Mouse (Mus musculus) neural tube, embryonic 14.5 days (tissue): Measurements from ENCODE around the gene Gps1. TPM values are rescaled to one million over a fixed set of nuclear protein-coding genes. Genes with fewer than 3 reads are reported as not detected.

Experiments used
- ATAC-seq: fragments of 200-750 bp; cut with Nextera tagmentation; 2 replicates; pipeline ENCODE4 v1.8.0; 2017; ENCODE audit warnings: low read depth, mild to moderate bottlenecking, moderate TSS enrichment, moderate library complexity
- H3K27ac ChIP-seq: fragments of 300-500 bp; sonication (generic); 2 replicates; pipeline ENCODE4 v1.5.1; 2014; ENCODE audit warnings: low read depth, mild to moderate bottlenecking, control low read depth, low read length, moderate library complexity, mixed read lengths
- H3K27me3 ChIP-seq: fragments of 300-500 bp; sonication (generic); 2 replicates; pipeline ENCODE4 v1.6.1; 2014; ENCODE audit warnings: low read length; ENCODE audit not compliant: control insufficient read depth, insufficient read depth
- H3K36me3 ChIP-seq: fragments of 300-500 bp; sonication (generic); 2 replicates; pipeline ENCODE4 v1.6.1; 2014; ENCODE audit warnings: low read length, mixed read lengths; ENCODE audit not compliant: control insufficient read depth, insufficient read depth
- H3K4me1 ChIP-seq: fragments of 300-500 bp; sonication (generic); 2 replicates; pipeline ENCODE4 v1.6.1; 2014; ENCODE audit warnings: low read length; ENCODE audit not compliant: control insufficient read depth, insufficient read depth
- H3K4me2 ChIP-seq: fragments of 300-500 bp; sonication (generic); 2 replicates; pipeline ENCODE4 v1.6.1; 2014; ENCODE audit warnings: mild to moderate bottlenecking, low read depth, low read length, control low read depth
- H3K4me3 ChIP-seq: fragments of 300-500 bp; sonication (generic); 2 replicates; pipeline ENCODE4 v1.5.1; 2014; ENCODE audit warnings: low read depth, low read length, control low read depth, mixed read lengths
- H3K9ac ChIP-seq: fragments of 300-500 bp; sonication (generic); replicated peaks from 2 replicates; pipeline ENCODE4 v1.6.1; 2014; ENCODE audit warnings: low read depth, mild to moderate bottlenecking, control low read depth, low read length, mixed read lengths
- H3K9me3 ChIP-seq: fragments of 300-500 bp; sonication (generic); 2 replicates; pipeline ENCODE4 v1.6.1; 2016; ENCODE audit warnings: low read length; ENCODE audit not compliant: control insufficient read depth
- WGBS: fragments of 180-500 bp; shearing (Covaris S2); extraction: QIAGEN DNeasy Blood & Tissue Kit; methylation state at CpG from one replicate; pipeline ENCODE4 v1.1.7; 2014; 5-methylcytosine and 5-hydroxymethylcytosine counted together
- polyA plus RNA-seq: library from polyadenylated mRNA; unstranded; fragments of >200 nt; fragmentation: Nextera tagmentation; extraction: Ambion mirVana; gene quantifications from 2 replicates; pipeline ENCODE4 v1.2.1, GENCODE M21; 2014

Gene Gps1
- polyA plus RNA-seq, 1 experiment from 2014 or later = 312 TPM

DNA sequence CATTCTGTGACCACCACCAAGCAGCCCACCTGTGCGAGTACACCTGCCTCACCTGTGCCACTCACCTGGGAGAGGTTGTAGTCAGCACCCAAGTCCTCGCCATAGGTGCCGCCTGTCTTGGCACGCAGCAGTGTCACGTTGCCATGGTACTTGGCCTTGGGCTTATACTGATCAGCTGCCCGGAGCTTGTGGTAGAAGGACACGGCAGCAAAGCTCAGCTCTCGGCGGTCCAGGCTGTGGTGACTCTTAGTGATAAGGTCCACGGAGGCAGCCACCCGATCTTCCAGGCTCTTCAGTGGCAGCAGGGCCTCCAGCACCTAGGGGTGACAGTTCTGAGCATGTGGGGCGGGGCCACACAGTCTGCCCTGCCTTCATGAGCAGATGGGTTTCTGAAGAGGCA lies 23.9 kb downstream of the Gps1 start:
- Histone ChIP-seq H3K9me3 (no peaks in the 10 kb centered on the region), H3K4me2 (no peak overlapping the region), H3K9ac (no peak overlapping the region), H3K4me1 (no peaks in the 10 kb centered on the region), H3K4me3 (no peak overlapping the region), H3K27me3 (no peaks in the 10 kb centered on the region), H3K36me3 (peaks cover 74% of the 10 kb centered on the region), H3K27ac (no peak overlapping the region)
- WGBS = 95% methylated on average over 12 of the region's 12 CpGs
- ATAC-seq = no peak

DNA sequence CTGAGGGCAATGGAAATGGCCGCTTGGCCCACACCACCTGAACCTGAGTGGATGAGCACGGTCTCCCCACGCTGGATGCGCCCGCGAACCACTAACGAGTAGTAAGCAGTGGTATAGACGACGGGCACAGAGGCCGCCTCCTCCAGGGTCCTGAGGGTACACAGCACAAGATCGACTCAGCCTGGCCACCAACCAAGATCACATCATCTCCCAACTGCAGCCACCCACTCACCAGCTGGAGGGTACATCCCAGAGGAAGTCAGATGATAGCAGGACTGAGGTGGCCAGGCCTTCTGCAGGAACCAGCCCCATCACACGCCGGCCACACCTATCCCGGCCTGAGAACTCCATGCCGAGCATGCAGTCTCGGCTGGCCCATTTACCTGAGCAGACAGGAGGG lies 28.0 kb downstream of the Gps1 start:
- Histone ChIP-seq H3K9ac (no peak overlapping the region), H3K4me3 (no peak overlapping the region), H3K27me3 (no peaks in the 10 kb centered on the region), H3K4me2 (no peak overlapping the region), H3K9me3 (no peaks in the 10 kb centered on the region), H3K36me3 (peaks cover 99% of the 10 kb centered on the region), H3K27ac (no peak overlapping the region), H3K4me1 (no peaks in the 10 kb centered on the region)
- no peak for ATAC-seq
- WGBS = 92% methylated on average over 16 of the region's 16 CpGs

DNA sequence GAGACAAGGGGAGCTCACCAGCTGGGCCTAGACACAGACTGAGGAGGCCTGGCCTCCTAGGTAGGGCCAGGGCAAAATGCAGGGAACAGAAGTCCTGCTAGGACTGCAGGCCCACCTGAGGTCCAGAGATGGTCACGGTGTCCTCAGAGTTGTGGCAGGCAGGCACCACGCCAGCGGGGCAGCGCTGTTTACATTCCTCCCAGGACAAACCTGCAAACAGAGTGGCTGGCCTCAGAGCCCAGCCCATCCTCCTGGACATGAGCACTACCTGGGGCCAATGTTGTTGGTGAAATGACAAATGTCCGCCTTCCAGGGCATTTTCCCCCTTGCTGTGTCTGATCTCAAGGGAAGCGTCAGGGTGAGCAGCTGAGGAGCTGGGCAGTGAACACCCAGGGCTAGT lies 33.3 kb downstream of the Gps1 start:
- no peaks in the 10 kb centered on the region for H3K9me3 ChIP-seq
- no peaks in the 10 kb centered on the region for H3K27me3 ChIP-seq
- peaks cover 82% of the 10 kb centered on the region for H3K36me3 ChIP-seq
- H3K4me3 ChIP-seq = no peak overlapping the region
- ATAC-seq = no peak
- H3K9ac ChIP-seq = no peak overlapping the region
- H3K27ac ChIP-seq = no peak overlapping the region
- WGBS = 94% methylated on average over 6 of the region's 6 CpGs
- H3K4me2 ChIP-seq = no peak overlapping the region
- H3K4me1 ChIP-seq = peaks cover 15% of the 10 kb centered on the region

DNA sequence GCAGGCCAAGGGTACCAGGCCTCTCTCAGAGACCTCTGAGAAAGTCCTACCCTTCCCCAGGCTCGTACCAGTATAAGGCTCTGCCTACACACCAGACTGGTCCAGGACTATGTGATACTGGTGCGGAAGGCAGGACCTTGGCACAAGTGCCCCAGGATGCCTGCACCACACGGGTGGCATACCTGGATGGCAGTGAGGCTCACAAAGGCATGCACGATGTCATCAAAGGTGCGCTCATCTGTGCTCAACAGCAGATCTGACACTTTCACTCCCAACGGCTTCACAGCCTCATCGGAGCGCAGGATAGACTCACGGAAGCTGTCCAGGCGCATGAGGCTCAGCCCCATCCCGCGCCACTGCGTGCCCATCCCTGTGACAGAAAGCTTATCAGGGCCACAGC lies 34.2 kb downstream of the Gps1 start:
- no peak overlapping the region for H3K4me3 ChIP-seq
- peaks cover 23% of the 10 kb centered on the region for H3K4me1 ChIP-seq
- no peaks in the 10 kb centered on the region for H3K27me3 ChIP-seq
- H3K27ac ChIP-seq = no peak overlapping the region
- no peak for ATAC-seq
- H3K4me2 ChIP-seq = no peak overlapping the region
- no peak overlapping the region for H3K9ac ChIP-seq
- 96% methylated on average over 13 of the region's 13 CpGs for WGBS
- peaks cover 74% of the 10 kb centered on the region for H3K36me3 ChIP-seq
- H3K9me3 ChIP-seq = no peaks in the 10 kb centered on the region

DNA sequence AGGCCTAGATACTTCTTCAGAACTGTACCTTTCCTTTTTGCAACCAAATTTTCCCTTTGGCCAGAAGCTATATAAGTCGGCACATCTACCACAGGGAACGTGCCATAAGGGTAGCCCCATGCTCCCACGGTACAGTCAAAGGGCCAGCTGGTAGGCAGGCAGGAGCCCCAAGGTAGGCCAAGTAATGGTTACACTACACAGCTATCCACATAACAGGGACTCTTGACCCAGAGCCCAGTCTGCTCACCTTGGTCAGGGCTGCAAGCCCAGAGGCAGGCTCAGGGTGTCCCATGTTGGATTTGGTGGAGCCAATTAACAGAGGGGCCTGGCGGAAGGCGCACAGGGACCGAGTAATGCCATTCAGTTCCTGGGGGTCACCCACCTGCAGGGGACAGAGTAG lies 35.5 kb downstream of the Gps1 start:
- Histone ChIP-seq H3K9me3 (no peaks in the 10 kb centered on the region), H3K4me1 (peaks cover 23% of the 10 kb centered on the region), H3K4me3 (no peak overlapping the region), H3K27me3 (no peaks in the 10 kb centered on the region), H3K27ac (no peak overlapping the region), H3K9ac (no peak overlapping the region), H3K36me3 (peaks cover 62% of the 10 kb centered on the region), H3K4me2 (no peak overlapping the region)
- 93% methylated on average over 6 of the region's 6 CpGs for WGBS
- ATAC-seq = no peak

DNA sequence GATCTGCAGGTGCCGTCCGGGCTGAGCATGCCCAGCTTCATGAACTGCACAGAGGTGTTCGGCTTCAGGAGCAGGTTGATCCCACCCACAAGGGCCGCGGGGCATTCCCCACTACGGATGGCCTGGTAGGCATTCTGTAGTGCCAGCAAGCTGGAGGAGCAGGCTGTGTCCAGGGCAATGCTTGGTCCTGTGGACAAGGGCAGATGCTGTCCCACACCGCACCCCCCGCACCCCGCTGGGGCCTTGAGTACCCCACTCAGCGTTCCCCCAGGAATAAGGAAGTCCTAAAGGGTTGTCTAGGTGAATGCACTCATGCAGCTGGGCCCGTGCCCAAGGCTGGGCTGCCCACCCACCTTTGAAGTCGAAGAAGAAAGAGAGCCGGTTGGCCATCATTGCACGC lies 36.5 kb downstream of the Gps1 start:
- no peak overlapping the region for H3K4me3 ChIP-seq
- no peak overlapping the region for H3K4me2 ChIP-seq
- no peak overlapping the region for H3K27ac ChIP-seq
- H3K27me3 ChIP-seq = no peaks in the 10 kb centered on the region
- H3K9me3 ChIP-seq = no peaks in the 10 kb centered on the region
- H3K4me1 ChIP-seq = peaks cover 28% of the 10 kb centered on the region
- 93% methylated on average over 14 of the region's 14 CpGs for WGBS
- peaks cover 52% of the 10 kb centered on the region for H3K36me3 ChIP-seq
- no peak for ATAC-seq
- H3K9ac ChIP-seq = no peak overlapping the region

DNA sequence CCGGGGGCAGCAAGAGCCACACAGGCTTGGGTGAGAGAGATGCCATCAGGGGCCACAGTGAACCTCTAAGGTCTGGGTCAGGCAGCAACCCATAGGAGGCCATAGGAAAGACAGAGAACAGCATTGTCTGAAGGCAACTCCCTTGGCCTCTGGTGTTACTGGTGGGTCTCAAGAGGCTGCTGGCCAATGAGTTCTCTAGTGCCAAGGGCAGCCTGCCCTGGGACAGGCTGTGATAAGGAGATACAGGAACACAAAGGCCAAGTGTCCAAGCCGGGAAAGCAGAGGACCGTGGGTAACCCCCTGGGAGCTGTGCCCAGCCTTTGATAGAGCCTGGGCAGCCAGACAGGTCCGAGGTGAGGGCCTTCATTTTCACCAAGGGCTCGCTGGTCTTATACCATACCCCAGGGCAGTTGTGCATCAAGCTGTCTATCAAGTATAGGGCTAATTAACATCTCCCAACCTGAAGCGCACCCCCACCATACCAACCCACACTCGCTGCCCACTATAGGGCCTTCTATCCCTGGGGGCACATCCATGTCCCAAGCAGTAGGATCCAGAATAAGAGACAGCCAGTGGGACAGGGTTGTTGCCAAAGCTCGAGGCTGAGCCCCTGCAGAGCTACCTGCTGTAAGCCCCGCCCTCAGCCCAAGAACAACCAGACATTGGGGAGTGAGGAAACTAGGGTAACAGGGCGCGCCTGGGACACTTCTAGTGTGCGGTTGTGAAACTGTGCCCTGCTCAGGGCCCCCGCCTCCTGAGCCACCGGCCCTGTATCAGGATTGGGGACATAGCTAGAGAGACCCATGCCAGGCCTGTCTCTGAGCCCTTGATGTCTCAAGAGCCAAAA lies 37.2 kb downstream of the Gps1 start:
- H3K27me3 ChIP-seq = no peaks in the 10 kb centered on the region
- WGBS = 82% methylated on average over 14 of the region's 14 CpGs
- no peak for ATAC-seq

DNA sequence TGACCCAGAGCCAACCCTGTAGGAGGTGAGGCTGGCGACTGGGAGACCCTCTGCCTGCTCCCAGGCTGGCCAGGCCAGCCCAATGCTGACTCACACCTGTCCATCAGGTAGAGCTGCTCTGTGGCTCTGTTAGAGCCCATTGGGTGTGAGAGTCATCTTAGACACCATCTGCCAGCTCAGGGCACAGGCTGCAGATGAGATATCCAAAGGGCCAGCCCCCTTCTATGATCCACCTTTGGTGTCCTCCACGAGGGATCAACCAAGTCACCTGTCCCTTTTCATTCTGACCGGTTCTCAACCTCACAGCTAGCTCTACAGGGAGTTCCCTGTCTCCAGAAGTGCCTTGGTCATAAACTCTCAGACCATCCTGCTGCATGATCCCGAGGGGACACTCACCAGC lies 38.2 kb downstream of the Gps1 start:
- ATAC-seq = no peak
- 58% methylated on average over 4 of the region's 4 CpGs for WGBS

More for the DNA sequence above, 37.2 kb downstream of the Gps1 start:
- H3K4me1 ChIP-seq = peaks cover 28% of the 10 kb centered on the region
- no peak overlapping the region for H3K27ac ChIP-seq
- peaks cover 44% of the 10 kb centered on the region for H3K36me3 ChIP-seq
- H3K4me3 ChIP-seq = peak overlapping the region; percentile 13; the same call in 1 of the 2 replicates
- H3K4me2 ChIP-seq = peak overlapping the region; percentile 99
- H3K9ac ChIP-seq = 0 out of 2 replicates have a peak overlapping the region, but pooled peaks have one; percentile 12
- H3K9me3 ChIP-seq = no peaks in the 10 kb centered on the region

DNA sequence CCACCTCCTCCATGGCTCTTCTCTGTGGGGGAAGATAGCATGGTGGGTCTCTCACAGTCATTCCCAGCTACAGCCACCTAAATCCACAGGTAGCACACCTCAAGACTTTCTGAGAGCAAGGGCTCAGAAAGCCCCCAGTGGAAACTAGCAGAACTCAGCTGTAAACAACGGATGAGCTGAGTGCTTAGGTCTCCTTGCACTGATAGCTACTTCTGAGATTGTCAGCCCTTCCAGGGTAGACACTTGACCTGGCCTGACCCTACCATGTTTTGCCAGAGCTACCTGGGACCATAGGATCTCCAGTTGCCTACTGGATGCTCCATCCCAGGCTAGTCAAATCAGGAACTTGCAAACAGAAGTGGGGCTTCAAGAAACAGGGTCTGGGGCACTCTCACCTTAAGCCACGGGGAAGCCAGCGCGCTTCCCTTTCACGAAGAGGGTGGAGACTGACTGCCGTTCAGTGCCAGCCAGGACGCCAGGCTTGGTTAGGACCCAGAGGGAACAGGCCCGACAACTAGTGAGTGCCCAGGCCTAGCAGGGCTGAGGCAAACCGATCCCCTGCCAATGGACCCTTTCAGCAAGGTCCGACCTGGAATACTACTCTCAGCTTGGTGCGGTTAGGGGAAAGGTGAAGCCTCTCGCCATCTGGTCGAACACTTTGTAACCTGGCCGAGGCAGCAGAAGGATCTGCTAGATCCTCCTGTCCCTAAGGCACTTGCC lies 38.9 kb downstream of the Gps1 start:
- peak overlapping the region; percentile 84 for H3K4me3 ChIP-seq
- no peak for ATAC-seq
- H3K4me2 ChIP-seq = peak overlapping the region; percentile 99
- WGBS = 0% methylated on average over 14 of the region's 14 CpGs
- H3K9me3 ChIP-seq = no peaks in the 10 kb centered on the region
- H3K36me3 ChIP-seq = peaks cover 27% of the 10 kb centered on the region
- H3K27me3 ChIP-seq = no peaks in the 10 kb centered on the region
- peak overlapping the region; percentile 99 for H3K27ac ChIP-seq
- peak overlapping the region; percentile 95 for H3K9ac ChIP-seq
- peaks cover 28% of the 10 kb centered on the region for H3K4me1 ChIP-seq

More for the DNA sequence above, 38.2 kb downstream of the Gps1 start:
- Histone ChIP-seq H3K9ac (peak overlapping the region; percentile 95), H3K4me2 (peak overlapping the region; percentile 99), H3K4me3 (peak overlapping the region; percentile 84), H3K27ac (no peak overlapping the region), H3K36me3 (peaks cover 34% of the 10 kb centered on the region), H3K4me1 (peaks cover 28% of the 10 kb centered on the region), H3K9me3 (no peaks in the 10 kb centered on the region), H3K27me3 (no peaks in the 10 kb centered on the region)
